Mouse (Mus musculus): ENCODE measurements around the gene Sycn. TPM values are rescaled to one million over a fixed set of nuclear protein-coding genes. Genes with fewer than 3 reads are reported as not detected.

Gene Sycn
- polyA plus RNA-seq (2014; fragmentation: Illumina TruSeq; extraction: RNeasy Lipid Tissue Mini Kit (QIAGEN cat#74804); ENCODE audit: low read depth, low replicate concordance) = not detected

GRCm38 (mm10) chr7:28540526-28540925, at the start of gene Sycn:
Sycn (plus strand) TSS chr7:28540885.

GRCm38 (mm10) chr7:28510405-28510974, 30.2 kb upstream of the Sycn start, which contains the start of gene Ifnl2:
Ifnl2 (minus strand) TSS chr7:28510455.

GRCm38 (mm10) chr7:28522536-28522935, 18.1 kb upstream of the Sycn start, which contains the start of gene Ifnl3:
Ifnl3 (plus strand) TSS chr7:28522836.

GRCm38 (mm10) chr7:28547154-28547553, 6.5 kb downstream of the Sycn start, which contains the start of gene Nccrp1:
Nccrp1 (minus strand) TSS chr7:28547254.

Other genes with a start within 250 kb of the Sycn start
- not detected for gene Selenov, start 249.7 kb upstream of the Sycn start, polyA plus RNA-seq (2014; fragmentation: Illumina TruSeq; extraction: RNeasy Lipid Tissue Mini Kit (QIAGEN cat#74804); ENCODE audit: low read depth, low replicate concordance)
- not detected for gene Dll3, start 238.6 kb upstream of the Sycn start, polyA plus RNA-seq (2014; fragmentation: Illumina TruSeq; extraction: RNeasy Lipid Tissue Mini Kit (QIAGEN cat#74804); ENCODE audit: low read depth, low replicate concordance)
- gene Timm50, start 228.8 kb upstream of the Sycn start, polyA plus RNA-seq (2014; fragmentation: Illumina TruSeq; extraction: RNeasy Lipid Tissue Mini Kit (QIAGEN cat#74804); ENCODE audit: low read depth, low replicate concordance) = 6.1 TPM
- 11.9 TPM for gene Supt5, start 202.1 kb upstream of the Sycn start, polyA plus RNA-seq (2014; fragmentation: Illumina TruSeq; extraction: RNeasy Lipid Tissue Mini Kit (QIAGEN cat#74804); ENCODE audit: low read depth, low replicate concordance)
- 116 TPM for gene Rps16, start 190.2 kb upstream of the Sycn start, polyA plus RNA-seq (2014; fragmentation: Illumina TruSeq; extraction: RNeasy Lipid Tissue Mini Kit (QIAGEN cat#74804); ENCODE audit: low read depth, low replicate concordance)
- 0.74 TPM for gene Plekhg2, start 168.3 kb upstream of the Sycn start, polyA plus RNA-seq (2014; fragmentation: Illumina TruSeq; extraction: RNeasy Lipid Tissue Mini Kit (QIAGEN cat#74804); ENCODE audit: low read depth, low replicate concordance)
- 87.4 TPM for gene Zfp36, start 160.6 kb upstream of the Sycn start, polyA plus RNA-seq (2014; fragmentation: Illumina TruSeq; extraction: RNeasy Lipid Tissue Mini Kit (QIAGEN cat#74804); ENCODE audit: low read depth, low replicate concordance)
- gene Med29, start 148.2 kb upstream of the Sycn start, polyA plus RNA-seq (2014; fragmentation: Illumina TruSeq; extraction: RNeasy Lipid Tissue Mini Kit (QIAGEN cat#74804); ENCODE audit: low read depth, low replicate concordance) = 1.7 TPM
- gene Paf1, start 147.9 kb upstream of the Sycn start, polyA plus RNA-seq (2014; fragmentation: Illumina TruSeq; extraction: RNeasy Lipid Tissue Mini Kit (QIAGEN cat#74804); ENCODE audit: low read depth, low replicate concordance) = 27.4 TPM
- gene Gmfg, start 103.4 kb upstream of the Sycn start, polyA plus RNA-seq (2014; fragmentation: Illumina TruSeq; extraction: RNeasy Lipid Tissue Mini Kit (QIAGEN cat#74804); ENCODE audit: low read depth, low replicate concordance) = 8.5 TPM
- gene Lrfn1, start 88.9 kb upstream of the Sycn start, polyA plus RNA-seq (2014; fragmentation: Illumina TruSeq; extraction: RNeasy Lipid Tissue Mini Kit (QIAGEN cat#74804); ENCODE audit: low read depth, low replicate concordance) = not detected
- gene Ifnl2, start 30.4 kb upstream of the Sycn start, polyA plus RNA-seq (2014; fragmentation: Illumina TruSeq; extraction: RNeasy Lipid Tissue Mini Kit (QIAGEN cat#74804); ENCODE audit: low read depth, low replicate concordance) = not detected
- gene Ifnl3, start 18.0 kb upstream of the Sycn start, polyA plus RNA-seq (2014; fragmentation: Illumina TruSeq; extraction: RNeasy Lipid Tissue Mini Kit (QIAGEN cat#74804); ENCODE audit: low read depth, low replicate concordance) = not detected
- not detected for gene Nccrp1, start 6.4 kb downstream of the Sycn start, polyA plus RNA-seq (2014; fragmentation: Illumina TruSeq; extraction: RNeasy Lipid Tissue Mini Kit (QIAGEN cat#74804); ENCODE audit: low read depth, low replicate concordance)
- gene Samd4b, start 57.3 kb downstream of the Sycn start, polyA plus RNA-seq (2014; fragmentation: Illumina TruSeq; extraction: RNeasy Lipid Tissue Mini Kit (QIAGEN cat#74804); ENCODE audit: low read depth, low replicate concordance) = 3.5 TPM
- gene Pak4, start 57.3 kb downstream of the Sycn start, polyA plus RNA-seq (2014; fragmentation: Illumina TruSeq; extraction: RNeasy Lipid Tissue Mini Kit (QIAGEN cat#74804); ENCODE audit: low read depth, low replicate concordance) = 0.82 TPM
- not detected for gene Acp7, start 90.4 kb downstream of the Sycn start, polyA plus RNA-seq (2014; fragmentation: Illumina TruSeq; extraction: RNeasy Lipid Tissue Mini Kit (QIAGEN cat#74804); ENCODE audit: low read depth, low replicate concordance)
- not detected for gene Fbxo27, start 152.0 kb downstream of the Sycn start, polyA plus RNA-seq (2014; fragmentation: Illumina TruSeq; extraction: RNeasy Lipid Tissue Mini Kit (QIAGEN cat#74804); ENCODE audit: low read depth, low replicate concordance)
- 0.32 TPM for gene Fbxo17, start 175.9 kb downstream of the Sycn start, polyA plus RNA-seq (2014; fragmentation: Illumina TruSeq; extraction: RNeasy Lipid Tissue Mini Kit (QIAGEN cat#74804); ENCODE audit: low read depth, low replicate concordance)
- gene Mrps12, start 200.9 kb downstream of the Sycn start, polyA plus RNA-seq (2014; fragmentation: Illumina TruSeq; extraction: RNeasy Lipid Tissue Mini Kit (QIAGEN cat#74804); ENCODE audit: low read depth, low replicate concordance) = 34.0 TPM
- 0.34 TPM for gene Sars2, start 201.1 kb downstream of the Sycn start, polyA plus RNA-seq (2014; fragmentation: Illumina TruSeq; extraction: RNeasy Lipid Tissue Mini Kit (QIAGEN cat#74804); ENCODE audit: low read depth, low replicate concordance)
- gene Ccer2, start 215.3 kb downstream of the Sycn start, polyA plus RNA-seq (2014; fragmentation: Illumina TruSeq; extraction: RNeasy Lipid Tissue Mini Kit (QIAGEN cat#74804); ENCODE audit: low read depth, low replicate concordance) = not detected
- gene Sirt2, start 225.8 kb downstream of the Sycn start, polyA plus RNA-seq (2014; fragmentation: Illumina TruSeq; extraction: RNeasy Lipid Tissue Mini Kit (QIAGEN cat#74804); ENCODE audit: low read depth, low replicate concordance) = 16.0 TPM
- gene Nfkbib, start 226.6 kb downstream of the Sycn start, polyA plus RNA-seq (2014; fragmentation: Illumina TruSeq; extraction: RNeasy Lipid Tissue Mini Kit (QIAGEN cat#74804); ENCODE audit: low read depth, low replicate concordance) = 1.1 TPM
- 0.48 TPM for gene Rinl, start 248.1 kb downstream of the Sycn start, polyA plus RNA-seq (2014; fragmentation: Illumina TruSeq; extraction: RNeasy Lipid Tissue Mini Kit (QIAGEN cat#74804); ENCODE audit: low read depth, low replicate concordance)